Mouse (Mus musculus) ES-E14 (cell line): ENCODE measurements around the gene Rassf7.

Source experiments
- CHD2 ChIP-seq: IDR thresholded peaks from 2 replicates; pipeline ENCODE4 v1.6.1; 2014; ENCODE audit warnings: mild to moderate bottlenecking, low read depth, low read length, inconsistent platforms
- MAFK ChIP-seq: IDR thresholded peaks from 2 replicates; pipeline ENCODE4 v1.6.1; 2014; ENCODE audit warnings: mild to moderate bottlenecking, low read depth, low read length, inconsistent platforms; ENCODE audit not compliant: insufficient read depth
- ZC3H11A ChIP-seq: IDR thresholded peaks from 2 replicates; pipeline ENCODE4 v1.6.1; 2012; ENCODE audit warnings: low read depth, mild to moderate bottlenecking, inconsistent platforms, low read length, borderline replicate concordance

DNA sequence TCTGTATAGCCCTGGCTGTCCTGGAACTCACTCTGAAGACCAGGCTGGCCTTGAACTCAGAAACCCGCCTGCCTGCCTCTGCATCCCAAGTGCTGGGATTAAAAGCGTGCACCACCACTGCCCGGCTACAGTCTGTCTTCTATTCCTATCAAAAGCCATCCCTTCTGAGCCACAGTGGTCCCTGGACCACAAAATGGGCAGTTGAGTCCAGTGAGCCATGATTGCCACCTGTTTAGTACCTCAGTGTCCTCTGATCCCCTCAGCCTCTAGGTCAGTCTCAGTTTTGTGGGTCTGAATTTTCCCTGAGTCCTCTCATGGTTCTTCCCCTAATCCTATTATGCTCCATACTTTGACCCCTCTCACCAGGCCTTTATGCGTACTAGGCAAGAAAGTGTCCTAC is 12.1 kb downstream of the Rassf7 start:
- TF ChIP-seq ZC3H11A (no peak), CHD2 (no peak), MAFK (no peak)
